Mouse (Mus musculus) heart, postnatal 4 days (tissue): ENCODE data around the gene Slc9a1. TPM values are rescaled to one million over a fixed set of nuclear protein-coding genes. Genes with fewer than 3 reads are reported as not detected.

Experiments used
- DNase-seq: peaks from one replicate; pipeline ENCODE4 v3.0.0; 2021
- total RNA-seq, 2 experiments: library from RNA; stranded (reverse); gene quantifications; 2 replicates each; pipeline ENCODE4 v1.2.3; 2021

Slc9a1 gene
- total RNA-seq, 2 experiments from 2014 or later: 21.1 to 24.4 TPM

DNA sequence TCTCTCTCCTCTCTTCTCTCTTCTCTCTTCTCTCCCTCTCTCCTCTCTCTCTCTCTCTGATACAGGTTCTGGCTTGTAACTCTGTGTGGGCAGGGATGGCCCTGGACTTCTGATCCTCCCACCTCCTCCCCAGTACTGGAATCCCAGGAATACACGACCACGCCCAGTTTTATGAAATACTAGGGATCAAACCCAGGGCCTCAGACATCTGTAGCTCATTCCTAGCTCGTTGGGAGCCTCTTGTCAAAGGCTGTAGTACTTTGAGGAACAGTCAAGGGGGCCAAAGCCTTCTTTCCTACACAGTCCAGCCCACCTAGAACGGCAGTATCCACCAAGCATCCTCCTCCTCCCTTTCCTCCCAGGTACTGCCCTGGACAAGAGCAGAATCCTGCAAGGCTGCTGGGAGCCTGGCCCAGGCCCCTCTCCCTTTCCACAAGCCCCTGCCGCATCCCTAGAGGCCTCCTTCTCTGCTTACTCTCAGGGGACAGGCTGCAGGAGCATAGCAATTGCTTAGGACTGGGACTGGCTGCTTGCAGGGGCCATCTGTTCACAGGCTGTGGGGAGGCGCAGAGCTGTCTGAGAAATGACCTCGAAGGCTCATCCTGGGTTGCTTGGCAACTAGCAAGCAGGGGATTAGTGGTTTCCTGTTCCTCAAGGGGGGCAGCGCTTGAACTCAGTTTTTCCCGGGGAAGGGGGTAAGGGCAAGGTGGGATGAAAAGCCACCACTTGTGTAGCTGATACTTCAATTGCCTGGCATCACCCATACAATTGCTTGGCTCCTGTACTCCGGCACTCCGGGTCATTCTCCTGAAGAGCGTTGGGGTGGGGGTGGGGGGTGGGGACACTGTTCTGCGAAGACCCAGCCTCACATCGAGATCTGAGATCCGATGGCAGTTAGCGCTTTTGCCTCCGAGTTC, 70.2 kb downstream of the Slc9a1 start:
- DNase-seq: peak; percentile 40

DNA sequence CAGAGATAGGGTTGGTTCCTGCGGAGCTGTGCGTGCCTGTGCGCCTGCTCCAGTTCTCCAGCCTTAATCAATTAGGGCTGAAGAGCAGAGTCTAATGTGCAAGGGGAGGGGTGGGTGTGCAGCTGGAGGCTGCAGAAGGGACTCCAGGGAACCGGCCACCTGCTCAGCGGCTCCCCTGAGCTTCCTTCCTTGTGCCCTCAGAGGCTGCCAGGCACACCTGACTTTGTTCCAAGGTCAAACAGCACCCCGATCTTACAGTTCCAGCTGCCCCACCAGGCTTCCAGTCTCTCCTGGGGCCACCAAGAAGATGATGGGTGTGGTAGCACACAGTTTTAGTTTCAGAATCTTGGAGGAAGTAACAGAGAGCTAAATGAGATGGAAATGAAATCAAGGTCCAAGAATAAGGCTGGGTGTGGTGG, 70.9 kb downstream of the Slc9a1 start:
- no peak for DNase-seq

GRCm38 (mm10) chr4:133442194-133442593, 72.7 kb downstream of the Slc9a1 start:
- DNase-seq: no peak

- peak; percentile 48 for DNase-seq
These were observed 73.6 kb downstream of the Slc9a1 start for GRCm38 (mm10) chr4:133443085-133443484.

GRCm38 (mm10) chr4:133445727-133446126, 76.2 kb downstream of the Slc9a1 start:
- no peak for DNase-seq

DNA sequence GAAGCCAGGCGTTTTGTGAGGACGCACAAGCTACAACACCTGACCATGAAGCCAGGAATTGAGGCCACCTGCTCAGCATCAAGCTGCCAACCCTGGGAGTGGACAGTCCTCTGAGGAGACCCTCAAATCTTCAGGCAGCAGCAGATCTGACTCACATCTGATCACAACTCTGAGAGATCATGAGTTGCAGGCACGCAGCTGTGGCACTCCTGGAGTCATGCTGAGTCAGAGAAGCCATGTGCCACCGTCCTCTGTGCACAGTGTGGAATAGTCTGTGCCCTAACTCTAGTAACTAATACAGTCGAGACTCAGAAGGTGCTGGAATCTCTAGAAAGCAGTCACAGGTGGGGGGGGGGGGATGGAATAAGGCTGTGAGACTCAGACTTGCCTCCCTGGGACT, 77.9 kb downstream of the Slc9a1 start:
- DNase-seq: no peak

GRCm38 (mm10) chr4:133447967-133448366, 78.5 kb downstream of the Slc9a1 start:
- DNase-seq: no peak

DNA sequence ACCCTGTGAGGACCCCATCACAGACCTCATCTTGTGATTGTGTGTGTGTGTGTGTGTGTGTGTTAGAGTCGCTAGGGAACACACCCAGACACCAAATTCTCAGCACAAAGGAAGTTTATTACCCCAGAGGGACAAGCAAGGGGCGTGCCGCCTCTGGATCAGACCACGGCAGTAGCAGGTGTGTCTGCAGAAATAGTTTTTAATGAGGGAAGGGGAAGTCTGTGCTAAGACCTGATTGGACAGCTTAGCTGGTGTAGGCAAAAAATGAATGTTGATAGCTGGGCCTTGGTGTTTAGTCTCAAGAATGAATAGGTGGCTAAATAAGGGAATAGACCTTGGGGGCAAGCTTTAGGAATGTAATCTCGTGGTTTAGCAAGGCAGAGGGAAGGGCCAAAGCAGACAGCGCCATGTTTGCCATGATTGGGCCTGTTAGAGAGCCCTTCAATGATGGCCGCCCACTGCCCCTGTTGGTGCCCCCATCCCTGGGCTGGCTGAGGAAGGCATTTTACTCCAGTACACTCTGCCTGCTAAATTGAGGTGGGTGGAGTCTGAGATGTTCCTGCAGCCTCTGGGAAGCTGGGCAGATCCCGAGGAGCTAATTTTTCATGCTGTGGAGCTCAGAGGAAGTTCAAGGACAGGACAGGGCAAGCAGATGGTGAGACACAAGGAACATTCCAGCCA, 79.3 kb downstream of the Slc9a1 start:
- DNase-seq: no peak

- DNase-seq: peak; percentile 70
These were observed 80.2 kb downstream of the Slc9a1 start for GRCm38 (mm10) chr4:133449726-133450125.

DNA sequence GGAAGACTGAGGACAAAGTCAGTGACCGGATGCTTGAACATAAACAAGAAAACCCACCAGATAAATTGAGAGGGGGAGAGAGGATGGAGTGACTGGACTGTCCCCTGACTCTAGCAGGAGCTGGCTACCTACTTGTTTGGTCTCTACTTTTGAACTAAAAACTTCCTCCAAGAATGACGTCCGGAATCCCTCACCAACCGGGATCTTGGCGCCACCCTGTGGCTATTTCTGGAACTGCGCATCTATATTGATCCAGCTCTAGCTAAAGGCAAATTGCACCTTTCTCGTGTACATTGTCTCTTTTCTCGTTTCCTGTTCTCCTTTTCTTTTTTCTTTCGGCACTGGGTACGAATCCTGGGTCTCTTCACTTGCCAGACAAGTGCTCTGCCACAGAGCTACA, 82.0 kb downstream of the Slc9a1 start:
- DNase-seq: peak; percentile 92

DNA sequence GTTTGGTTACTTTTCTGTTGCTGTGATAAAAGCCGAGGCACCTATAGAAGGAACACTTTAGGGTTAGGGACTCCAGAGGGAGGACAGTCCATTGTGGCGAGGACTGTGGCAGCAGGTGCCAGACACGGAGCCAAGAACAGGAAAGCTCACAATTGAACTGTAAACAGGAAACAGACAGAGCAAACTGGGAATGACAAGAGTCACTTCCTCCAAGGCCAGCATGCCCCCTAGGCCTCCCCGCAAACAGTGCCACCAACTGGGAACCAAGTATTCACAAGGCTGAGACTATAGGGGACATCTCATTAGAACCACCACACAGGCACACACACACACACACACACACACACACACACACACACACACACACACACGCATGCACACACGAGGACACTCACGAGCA, 82.9 kb downstream of the Slc9a1 start:
- DNase-seq: no peak

DNA sequence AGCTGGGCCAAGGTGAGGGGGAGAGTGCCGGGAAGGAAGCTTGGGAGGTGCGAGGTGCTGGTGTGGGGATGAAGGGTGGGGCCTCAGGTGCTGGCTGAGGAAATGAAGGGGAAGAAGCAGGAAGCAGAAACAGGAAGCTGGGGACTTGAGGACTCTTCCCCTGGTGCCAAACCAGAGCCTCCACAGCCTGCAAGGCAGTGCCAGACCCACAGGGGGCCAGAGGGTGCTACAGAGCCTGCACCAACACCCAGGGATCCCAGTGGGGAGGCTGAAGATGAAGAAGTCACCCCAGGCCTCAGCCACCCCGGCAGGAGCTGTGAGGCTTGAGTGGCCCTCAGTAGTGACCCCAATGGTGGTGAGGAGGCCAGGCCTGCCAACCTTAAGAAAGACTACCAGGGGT, 88.5 kb downstream of the Slc9a1 start:
- DNase-seq: no peak

DNA sequence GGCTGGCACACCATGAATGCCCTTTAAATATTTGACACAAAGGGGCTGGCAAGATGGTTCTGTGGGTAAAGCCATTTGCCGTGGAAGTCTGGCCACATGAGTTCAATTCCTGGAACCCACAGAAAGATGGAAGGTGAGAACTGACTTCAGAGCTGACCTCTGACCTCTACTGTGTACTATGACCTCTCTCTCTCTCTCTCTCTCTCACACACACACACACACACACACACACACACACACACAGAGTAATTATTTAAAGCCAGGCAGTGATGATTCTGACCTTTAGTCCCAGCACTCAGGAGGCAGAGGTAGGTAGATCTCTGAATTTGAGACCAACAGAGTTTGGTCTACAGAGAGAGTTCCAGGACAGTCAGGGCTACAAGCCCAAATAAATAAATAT, 90.5 kb downstream of the Slc9a1 start:
- no peak for DNase-seq

GRCm38 (mm10) chr4:133460796-133461325, 91.4 kb downstream of the Slc9a1 start:
- no peak for DNase-seq

DNA sequence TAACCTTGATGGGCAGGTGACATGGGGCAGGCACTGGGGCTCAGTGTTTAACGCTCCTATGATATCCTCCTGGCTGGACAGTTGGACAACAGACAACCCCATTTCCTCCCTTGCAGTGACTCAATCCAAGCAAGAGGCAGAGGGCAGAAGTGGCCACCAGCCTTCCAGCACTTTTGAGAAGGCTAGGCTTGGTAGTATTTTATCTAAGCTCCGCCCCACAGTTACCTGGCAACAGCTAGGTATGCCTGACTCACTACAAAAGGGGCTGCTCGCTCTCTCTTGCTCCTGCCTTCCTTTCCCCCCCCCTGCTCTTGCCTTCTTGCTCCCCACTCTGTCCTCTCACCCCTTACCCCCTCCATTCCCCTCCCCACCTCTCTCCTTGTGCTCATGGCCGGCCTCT, 91.9 kb downstream of the Slc9a1 start:
- no peak for DNase-seq

DNA sequence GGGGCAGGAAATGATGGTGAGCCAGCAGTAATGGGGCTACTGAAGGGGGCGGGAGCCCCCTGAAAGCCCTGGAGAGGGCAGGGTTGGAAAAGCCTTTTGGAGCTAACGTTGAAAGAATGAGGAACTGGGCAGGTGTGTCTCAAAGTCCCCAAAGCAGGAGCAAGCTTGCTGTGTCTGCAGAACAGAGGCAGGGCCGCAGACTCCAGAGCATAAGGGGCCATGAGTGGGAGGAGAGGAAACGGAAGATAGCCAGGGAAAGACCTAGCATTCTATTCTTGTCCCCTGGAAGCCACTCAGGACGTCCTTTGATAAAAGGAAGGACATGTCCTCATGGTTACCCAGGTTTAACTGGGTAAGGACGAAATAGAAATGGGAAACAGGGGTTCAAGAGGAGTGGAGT, 93.7 kb downstream of the Slc9a1 start:
- peak; percentile 51 for DNase-seq

GRCm38 (mm10) chr4:133468080-133468479, 98.6 kb downstream of the Slc9a1 start:
- DNase-seq: peak; percentile 88

DNA sequence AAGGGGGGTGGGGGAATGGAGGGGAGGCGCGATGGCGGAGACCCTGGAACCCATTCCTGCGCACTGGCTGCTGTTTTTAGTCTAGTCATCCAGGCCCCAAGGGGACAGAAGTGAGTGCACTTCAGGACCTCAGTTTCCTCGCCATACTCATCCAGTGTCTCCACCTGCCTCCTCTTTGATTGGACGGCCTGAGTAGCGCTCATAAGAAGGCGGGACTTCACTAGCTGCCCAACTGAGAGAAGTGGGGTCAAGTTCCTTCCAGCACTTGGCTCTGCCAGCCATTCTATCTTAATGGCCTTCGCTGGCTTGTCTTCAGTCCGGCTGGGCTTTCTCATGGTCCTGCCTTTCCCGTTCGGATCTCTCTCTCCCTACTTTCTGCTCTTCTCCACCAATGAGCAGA, 99.6 kb downstream of the Slc9a1 start:
- no peak for DNase-seq

DNA sequence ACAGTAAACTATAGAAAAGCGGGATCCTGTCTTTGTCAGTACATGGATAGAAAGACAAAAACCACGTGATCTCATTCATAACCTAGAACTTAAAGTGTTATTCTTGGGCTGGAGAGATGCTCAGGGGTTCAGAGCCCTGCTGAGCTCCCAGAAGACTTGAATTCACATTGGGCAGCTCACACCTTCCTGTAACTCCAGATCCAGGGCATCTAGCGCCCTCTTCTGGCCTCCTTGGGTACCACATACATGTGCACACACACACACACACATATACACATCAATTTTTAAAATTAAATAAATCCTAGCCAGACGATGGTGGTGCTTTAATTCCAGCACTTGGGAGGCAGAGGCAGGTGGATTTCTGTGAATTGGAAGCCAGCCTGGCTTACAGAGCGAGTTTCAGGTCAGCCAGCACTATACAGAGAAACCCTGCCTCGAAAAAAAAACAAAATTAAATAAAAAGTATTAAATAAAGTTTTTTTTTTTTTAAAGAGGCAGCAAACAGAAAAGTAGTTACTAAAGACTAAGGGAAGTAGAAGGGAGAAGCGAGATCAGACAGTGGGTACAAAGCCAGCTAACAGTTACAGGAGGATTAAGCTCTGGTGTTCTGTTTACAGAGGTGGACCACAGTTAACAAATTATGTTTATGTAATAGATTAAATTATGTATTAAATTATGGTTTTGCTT, 101.8 kb downstream of the Slc9a1 start:
- DNase-seq: no peak
